Mouse (Mus musculus): ENCODE results near the gene Nub1. TPM values are rescaled to one million over a fixed set of nuclear protein-coding genes. Genes with fewer than 3 reads are reported as not detected.

The Nub1 gene
- polyA plus RNA-seq, 1 experiment = 1.1 TPM

DNA sequence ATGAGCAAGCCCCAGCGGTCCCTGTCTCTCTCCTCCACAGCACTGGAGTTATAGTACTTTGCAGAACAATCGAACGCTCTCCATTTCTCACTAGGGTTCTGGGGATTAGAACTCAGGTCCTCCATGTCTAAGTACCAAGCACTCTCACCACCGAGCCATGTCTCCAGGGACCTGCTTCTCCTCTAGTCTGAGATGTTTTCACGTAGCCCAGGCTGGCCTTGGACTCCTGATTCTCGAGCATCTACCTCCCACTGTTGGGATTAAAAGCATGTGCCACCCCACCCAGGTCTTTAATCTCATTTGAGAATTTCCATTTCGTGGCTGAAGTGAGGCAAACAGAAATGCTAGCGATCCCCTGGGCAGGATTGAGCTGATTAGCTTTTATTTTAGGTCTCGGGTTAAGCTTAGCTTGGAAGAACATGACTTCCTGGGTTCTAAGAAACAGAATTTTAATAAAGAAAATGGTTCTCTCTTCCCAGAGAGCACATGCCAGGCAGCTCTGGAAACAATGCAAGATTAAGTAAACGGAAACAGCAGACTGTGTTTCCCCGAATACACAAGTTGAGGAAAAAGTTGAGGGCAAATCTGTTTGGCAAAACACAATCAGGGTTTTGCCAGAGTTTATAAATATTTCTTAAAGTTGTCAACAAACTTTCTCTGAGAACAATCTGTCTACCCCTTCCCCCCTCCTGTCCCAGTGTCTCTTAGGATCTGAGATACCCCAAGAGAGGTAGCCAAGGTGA, 38.4 kb downstream of the Nub1 start:
- no peak overlapping the region for H3K4me3 ChIP-seq (replicated peaks)
- no peak for TF ChIP-seq TAL1 (IDR thresholded peaks at IDR 0.05; ENCODE audit: low read length)
- no peak for TF ChIP-seq GATA1 (IDR thresholded peaks at IDR 0.05; ENCODE audit: low read length)
- peaks cover 7% of the 10 kb centered on the region for H3K27me3 ChIP-seq (ENCODE audit: control insufficient read depth)
- H3K4me1 ChIP-seq (ENCODE audit: control insufficient read depth) = peaks cover 2% of the 10 kb centered on the region; the same call in 1 of the 2 replicates
- no peaks in the 10 kb centered on the region for H3K9me3 ChIP-seq (ENCODE audit: control insufficient read depth, low read length)
- no peaks in the 10 kb centered on the region for H3K36me3 ChIP-seq (ENCODE audit: control insufficient read depth)

DNA sequence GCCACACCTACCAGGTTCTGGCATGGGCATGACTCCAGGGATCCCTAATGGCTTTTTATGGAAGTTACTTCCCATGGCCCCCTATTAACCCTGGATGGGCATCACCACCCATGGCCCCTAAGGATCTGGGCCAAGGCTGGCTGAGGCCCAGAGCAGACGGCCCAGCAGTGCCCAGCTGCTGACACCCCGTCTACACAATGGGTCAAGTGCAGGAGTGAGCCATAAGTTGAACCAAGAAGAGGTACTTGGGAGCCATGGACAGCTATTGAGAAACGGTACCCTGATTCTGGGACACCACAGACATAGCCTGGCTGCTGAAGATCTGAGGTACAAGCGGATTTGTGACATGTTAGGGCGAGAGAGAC, 38.9 kb downstream of the Nub1 start:
- Histone ChIP-seq H3K4me1 (ENCODE audit: control insufficient read depth) (peaks cover 2% of the 10 kb centered on the region; the same call in 1 of the 2 replicates), H3K36me3 (ENCODE audit: control insufficient read depth) (no peaks in the 10 kb centered on the region)

DNA sequence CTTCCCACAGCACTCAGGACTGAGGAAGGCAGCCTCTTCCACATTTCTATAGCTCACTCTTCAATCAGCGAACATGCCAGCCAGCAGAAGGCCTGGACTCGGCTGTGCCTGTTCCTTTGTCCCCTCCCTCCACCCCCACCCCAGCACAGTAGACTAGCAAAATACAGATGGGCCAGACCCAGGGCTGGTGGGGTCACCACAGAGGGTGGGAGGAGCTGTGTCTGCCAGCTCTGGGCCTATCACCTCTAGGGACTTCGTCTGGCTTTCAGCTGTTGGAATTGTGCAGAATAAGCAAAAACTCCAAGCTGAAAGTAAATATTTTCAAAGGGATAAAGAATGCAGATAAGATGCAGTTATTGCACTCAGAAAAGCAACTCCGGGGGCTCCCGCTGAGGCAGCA, 39.5 kb downstream of the Nub1 start:
- Histone ChIP-seq H3K4me1 (ENCODE audit: control insufficient read depth) (peaks cover 2% of the 10 kb centered on the region; the same call in 1 of the 2 replicates), H3K36me3 (ENCODE audit: control insufficient read depth) (no peaks in the 10 kb centered on the region), H3K27me3 (ENCODE audit: control insufficient read depth) (peaks cover 16% of the 10 kb centered on the region), H3K9me3 (ENCODE audit: control insufficient read depth, low read length) (no peaks in the 10 kb centered on the region), H3K4me3 (replicated peaks) (no peak overlapping the region)
- no peak for TF ChIP-seq GATA1 (IDR thresholded peaks at IDR 0.05; ENCODE audit: low read length)
- TF ChIP-seq TAL1 (IDR thresholded peaks at IDR 0.05; ENCODE audit: low read length) = no peak

More for the DNA sequence above, 38.9 kb downstream of the Nub1 start:
- TF ChIP-seq TAL1 (IDR thresholded peaks at IDR 0.05; ENCODE audit: low read length) (no peak), GATA1 (IDR thresholded peaks at IDR 0.05; ENCODE audit: low read length) (no peak)
- no peak overlapping the region for H3K4me3 ChIP-seq (replicated peaks)
- H3K9me3 ChIP-seq (ENCODE audit: control insufficient read depth, low read length) = no peaks in the 10 kb centered on the region
- H3K27me3 ChIP-seq (ENCODE audit: control insufficient read depth) = peaks cover 11% of the 10 kb centered on the region

GRCm38 (mm10) chr5:24725897-24726296, 40.6 kb downstream of the Nub1 start:
- Histone ChIP-seq H3K4me1 (ENCODE audit: control insufficient read depth) (peaks cover 2% of the 10 kb centered on the region), H3K4me3 (replicated peaks) (no peak overlapping the region), H3K36me3 (ENCODE audit: control insufficient read depth) (no peaks in the 10 kb centered on the region), H3K27me3 (ENCODE audit: control insufficient read depth) (peaks cover 27% of the 10 kb centered on the region), H3K9me3 (ENCODE audit: control insufficient read depth, low read length) (no peaks in the 10 kb centered on the region)
- TF ChIP-seq TAL1 (IDR thresholded peaks at IDR 0.05; ENCODE audit: low read length) (no peak), GATA1 (IDR thresholded peaks at IDR 0.05; ENCODE audit: low read length) (no peak)

- H3K27me3 ChIP-seq (ENCODE audit: control insufficient read depth) = peaks cover 40% of the 10 kb centered on the region
- no peak for TF ChIP-seq TAL1 (IDR thresholded peaks at IDR 0.05; ENCODE audit: low read length)
- peaks cover 2% of the 10 kb centered on the region for H3K4me1 ChIP-seq (ENCODE audit: control insufficient read depth)
- no peaks in the 10 kb centered on the region for H3K36me3 ChIP-seq (ENCODE audit: control insufficient read depth)
- no peaks in the 10 kb centered on the region for H3K9me3 ChIP-seq (ENCODE audit: control insufficient read depth, low read length)
- H3K4me3 ChIP-seq (replicated peaks) = no peak overlapping the region
Measured at GRCm38 (mm10) chr5:24726901-24727836, 41.8 kb downstream of the Nub1 start.

DNA sequence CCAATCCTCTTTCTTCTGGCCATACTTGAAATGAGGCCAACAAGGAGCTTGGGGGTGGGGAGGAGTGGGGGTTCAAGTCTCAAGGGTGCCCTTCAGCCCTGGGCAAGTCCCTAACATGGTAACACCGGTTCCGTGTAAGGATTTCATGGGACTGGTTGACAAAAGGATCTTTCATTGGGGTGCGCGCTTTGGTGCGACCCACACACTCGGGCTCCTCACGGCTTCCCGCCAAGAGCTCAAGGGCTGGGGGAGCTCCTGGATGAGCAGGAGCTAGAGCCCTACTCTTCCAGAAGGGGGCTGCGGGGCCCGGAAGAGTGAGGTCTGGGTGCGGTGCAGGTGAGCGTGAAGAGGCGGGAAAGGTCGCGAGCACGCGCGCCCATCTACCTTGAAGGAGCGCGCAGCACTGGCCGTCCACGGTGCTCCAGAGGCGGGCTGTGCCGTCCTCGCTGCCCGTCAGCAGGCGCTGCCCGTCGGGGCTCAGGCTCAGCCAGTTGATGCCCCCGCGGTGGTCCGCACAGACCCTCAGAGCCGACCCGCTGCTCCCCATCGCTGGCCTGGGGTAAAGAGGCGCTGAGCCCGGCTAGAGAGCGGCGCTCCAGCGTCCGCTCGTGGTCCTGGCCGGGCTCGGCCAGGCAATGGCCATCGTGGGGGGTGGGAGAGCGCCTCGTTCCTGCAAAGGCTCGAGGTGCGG, 44.6 kb downstream of the Nub1 start:
- no peaks in the 10 kb centered on the region for H3K36me3 ChIP-seq (ENCODE audit: control insufficient read depth)
- peaks cover 8% of the 10 kb centered on the region for H3K4me1 ChIP-seq (ENCODE audit: control insufficient read depth)
- H3K27me3 ChIP-seq (ENCODE audit: control insufficient read depth) = peaks cover 44% of the 10 kb centered on the region
- no peaks in the 10 kb centered on the region for H3K9me3 ChIP-seq (ENCODE audit: control insufficient read depth, low read length)
- no peak overlapping the region for H3K4me3 ChIP-seq (replicated peaks)
- TF ChIP-seq GATA1 (IDR thresholded peaks at IDR 0.05; ENCODE audit: low read length) (no peak), TAL1 (IDR thresholded peaks at IDR 0.05; ENCODE audit: low read length) (no peak)

GRCm38 (mm10) chr5:24730488-24730871, 45.1 kb downstream of the Nub1 start, which contains the start of gene Wdr86:
Gene Wdr86 (minus strand): TSS chr5:24730727.
- peaks cover 8% of the 10 kb centered on the region for H3K4me1 ChIP-seq (ENCODE audit: control insufficient read depth)
- no peak within 1 kb of the TSS for H3K4me3 ChIP-seq (replicated peaks)
- no peak for TF ChIP-seq TAL1 (IDR thresholded peaks at IDR 0.05; ENCODE audit: low read length)
- no peak for TF ChIP-seq GATA1 (IDR thresholded peaks at IDR 0.05; ENCODE audit: low read length)
- H3K9me3 ChIP-seq (ENCODE audit: control insufficient read depth, low read length) = no peaks in the 10 kb centered on the region
- H3K27me3 ChIP-seq (ENCODE audit: control insufficient read depth) = peaks cover 44% of the 10 kb centered on the region
- H3K36me3 ChIP-seq (ENCODE audit: control insufficient read depth) = no peaks in the 10 kb centered on the region

DNA sequence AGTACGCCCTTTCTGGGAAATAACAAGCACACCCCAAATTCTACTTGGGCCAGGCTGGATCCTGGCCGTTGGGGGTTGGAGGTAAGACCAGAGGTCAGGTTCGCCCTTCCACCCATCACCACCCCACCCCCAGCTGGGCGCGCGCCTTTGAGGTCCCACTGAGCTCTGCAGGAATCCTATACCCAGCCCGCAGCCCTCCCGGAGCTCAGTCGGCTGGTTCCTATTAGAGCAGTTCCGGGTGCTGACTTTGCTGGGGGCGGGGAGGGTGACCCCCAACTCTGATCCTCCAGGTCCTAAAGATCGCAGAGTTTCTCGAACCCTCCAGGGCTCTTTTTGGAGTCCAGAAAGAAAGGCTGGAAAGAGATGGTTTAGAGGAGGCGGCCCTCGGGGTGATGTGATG, 45.7 kb downstream of the Nub1 start:
- Histone ChIP-seq H3K36me3 (ENCODE audit: control insufficient read depth) (no peaks in the 10 kb centered on the region), H3K27me3 (ENCODE audit: control insufficient read depth) (peaks cover 44% of the 10 kb centered on the region), H3K4me3 (replicated peaks) (no peak overlapping the region), H3K4me1 (ENCODE audit: control insufficient read depth) (peaks cover 8% of the 10 kb centered on the region), H3K9me3 (ENCODE audit: control insufficient read depth, low read length) (no peaks in the 10 kb centered on the region)
- TF ChIP-seq GATA1 (IDR thresholded peaks at IDR 0.05; ENCODE audit: low read length) (no peak), TAL1 (IDR thresholded peaks at IDR 0.05; ENCODE audit: low read length) (no peak)

Measured in erythroblast, embryonic 14.5 days (primary cell).